Mouse (Mus musculus) hindbrain, embryonic 11.5 days (tissue): ENCODE data around the gene S100a2. TPM values are rescaled to one million over a fixed set of nuclear protein-coding genes. Genes with fewer than 3 reads are reported as not detected.

Source experiments
- ATAC-seq: fragments of 200-750 bp; cut with Nextera tagmentation; 2 replicates; pipeline ENCODE4 v1.8.0; 2017; ENCODE audit warnings: mild to moderate bottlenecking, moderate TSS enrichment, moderate library complexity; ENCODE audit not compliant: low FRiP score
- DNase-seq: peaks from one replicate; pipeline ENCODE4 v3.0.0-alpha.2; 2015; ENCODE audit warnings: low spot score
- H3K27ac ChIP-seq: fragments of 300-500 bp; sonication (generic); 2 replicates; pipeline ENCODE4 v1.5.1; 2014; ENCODE audit warnings: mild to moderate bottlenecking, low read depth, low read length
- H3K27me3 ChIP-seq: fragments of 300-500 bp; sonication (generic); 2 replicates; pipeline ENCODE4 v1.6.1; 2014; ENCODE audit warnings: mild to moderate bottlenecking, low read length, moderate library complexity, mixed read lengths; ENCODE audit not compliant: control insufficient read depth, insufficient read depth
- H3K36me3 ChIP-seq: fragments of 300-500 bp; sonication (generic); 2 replicates; pipeline ENCODE4 v1.6.1; 2014; ENCODE audit warnings: mild to moderate bottlenecking, low read length, moderate library complexity, mixed read lengths; ENCODE audit not compliant: control insufficient read depth, insufficient read depth
- H3K4me1 ChIP-seq: fragments of 300-500 bp; sonication (generic); replicated peaks from 2 replicates; pipeline ENCODE4 v1.6.1; 2014; ENCODE audit warnings: low read length, mixed read lengths; ENCODE audit not compliant: control insufficient read depth, insufficient read depth
- H3K4me2 ChIP-seq: fragments of 300-500 bp; sonication (generic); replicated peaks from 2 replicates; pipeline ENCODE4 v1.6.1; 2014; ENCODE audit warnings: mild to moderate bottlenecking, low read depth, low read length
- H3K4me3 ChIP-seq: fragments of 300-500 bp; sonication (generic); 2 replicates; pipeline ENCODE4 v1.5.1; 2014; ENCODE audit warnings: low read depth, low read length
- H3K9ac ChIP-seq: fragments of 300-500 bp; sonication (generic); 2 replicates; pipeline ENCODE4 v1.6.1; 2014; ENCODE audit warnings: low read depth, low read length
- H3K9me3 ChIP-seq: fragments of 300-500 bp; sonication (generic); 2 replicates; pipeline ENCODE4 v1.6.1; 2016; ENCODE audit warnings: low read length; ENCODE audit not compliant: control insufficient read depth
- WGBS: fragments of 180-500 bp; shearing (Covaris S2); extraction: QIAGEN DNeasy Blood & Tissue Kit; methylation state at CpG from one replicate; pipeline ENCODE4 v1.1.7; 2014; 5-methylcytosine and 5-hydroxymethylcytosine counted together
- polyA plus RNA-seq: library from polyadenylated mRNA; unstranded; fragments of >200 nt; fragmentation: Nextera tagmentation; extraction: Ambion mirVana; gene quantifications from 2 replicates; pipeline ENCODE4 v1.2.1, GENCODE M21; 2014

Gene S100a2
- polyA plus RNA-seq, 1 experiment from 2014 or later, result not detected

- DNase-seq, result no peak
These were observed 41.9 kb downstream of the S100a2 start for GRCm38 (mm10) chr3:90631984-90632383.

GRCm38 (mm10) chr3:90638511-90639275, 48.6 kb downstream of the S100a2 start:
- Histone ChIP-seq H3K4me3 (no peak overlapping the region), H3K27ac (no peak overlapping the region), H3K4me1 (no peaks in the 10 kb centered on the region), H3K9me3 (no peaks in the 10 kb centered on the region), H3K36me3 (no peaks in the 10 kb centered on the region), H3K4me2 (no peak overlapping the region), H3K27me3 (no peaks in the 10 kb centered on the region), H3K9ac (no peak overlapping the region)
- 78% methylated on average over 1 of the region's 1 CpGs for WGBS
- DNase-seq, result no peak
- no peak for ATAC-seq

More at GRCm38 (mm10) chr3:90631984-90632383, 41.9 kb downstream of the S100a2 start:
- no peak for ATAC-seq
- H3K4me1 ChIP-seq, result no peaks in the 10 kb centered on the region
- no peak overlapping the region for H3K4me2 ChIP-seq
- H3K9ac ChIP-seq, result no peak overlapping the region
- no peaks in the 10 kb centered on the region for H3K9me3 ChIP-seq
- no peaks in the 10 kb centered on the region for H3K27me3 ChIP-seq
- WGBS, result 82% methylated on average over 2 of the region's 2 CpGs
- H3K4me3 ChIP-seq, result no peak overlapping the region
- no peak overlapping the region for H3K27ac ChIP-seq
- no peaks in the 10 kb centered on the region for H3K36me3 ChIP-seq

GRCm38 (mm10) chr3:90639511-90640154, 49.6 kb downstream of the S100a2 start:
- no peaks in the 10 kb centered on the region for H3K9me3 ChIP-seq
- H3K9ac ChIP-seq, result no peak overlapping the region
- H3K36me3 ChIP-seq, result no peaks in the 10 kb centered on the region
- H3K27me3 ChIP-seq, result no peaks in the 10 kb centered on the region
- no peak overlapping the region for H3K27ac ChIP-seq
- no peak for ATAC-seq
- no peaks in the 10 kb centered on the region for H3K4me1 ChIP-seq
- no peak overlapping the region for H3K4me3 ChIP-seq
- DNase-seq, result peak; percentile 48
- no peak overlapping the region for H3K4me2 ChIP-seq
- WGBS, result 57% methylated on average over 7 of the region's 7 CpGs

GRCm38 (mm10) chr3:90640981-90641380, 50.9 kb downstream of the S100a2 start:
- 85% methylated on average over 7 of the region's 7 CpGs for WGBS
- Histone ChIP-seq H3K36me3 (no peaks in the 10 kb centered on the region), H3K4me3 (no peak overlapping the region), H3K4me2 (no peak overlapping the region), H3K27ac (no peak overlapping the region), H3K9me3 (no peaks in the 10 kb centered on the region), H3K27me3 (no peaks in the 10 kb centered on the region), H3K4me1 (no peaks in the 10 kb centered on the region), H3K9ac (no peak overlapping the region)
- DNase-seq, result no peak
- ATAC-seq, result no peak

Other genes starting within 250 kb of the S100a2 start
- gene Slc27a3, start 200.3 kb upstream of the S100a2 start, polyA plus RNA-seq, result 13.5 and 14.8 TPM in 2 replicates
- gene Ints3, start 156.6 kb upstream of the S100a2 start, polyA plus RNA-seq, result 34.2 and 34.7 TPM in 2 replicates
- 2.5 and 3.7 TPM in 2 replicates for gene Npr1, start 124.4 kb upstream of the S100a2 start, polyA plus RNA-seq
- 364 and 368 TPM in 2 replicates for gene Ilf2, start 114.1 kb upstream of the S100a2 start, polyA plus RNA-seq
- 72.3 and 77.9 TPM in 2 replicates for gene Snapin, start 99.2 kb upstream of the S100a2 start, polyA plus RNA-seq
- gene Chtop, start 80.7 kb upstream of the S100a2 start, polyA plus RNA-seq, result 138 and 143 TPM in 2 replicates
- 8.4 and 9.8 TPM in 2 replicates for gene S100a1, start 75.9 kb upstream of the S100a2 start, polyA plus RNA-seq
- 10.9 and 15.0 TPM in 2 replicates for gene S100a13, start 75.8 kb upstream of the S100a2 start, polyA plus RNA-seq
- not detected in 2 replicates for gene S100a14, start 63.4 kb upstream of the S100a2 start, polyA plus RNA-seq
- 57.0 and 59.8 TPM in 2 replicates for gene S100a16, start 53.0 kb upstream of the S100a2 start, polyA plus RNA-seq
- gene S100a3, start 29.7 kb upstream of the S100a2 start, polyA plus RNA-seq, result 0.39 TPM in 1 of 2 replicates, not detected in the other
- not detected in 2 replicates for gene Gm42674, start 11.7 kb downstream of the S100a2 start, polyA plus RNA-seq
- gene S100a4, start 13.5 kb downstream of the S100a2 start, polyA plus RNA-seq, result 0.91 and 1.4 TPM in 2 replicates
- gene S100a5, start 18.3 kb downstream of the S100a2 start, polyA plus RNA-seq, result not detected in 2 replicates
- gene S100a6, start 22.6 kb downstream of the S100a2 start, polyA plus RNA-seq, result 23.5 and 25.9 TPM in 2 replicates
- not detected in 2 replicates for gene S100a7a, start 63.8 kb downstream of the S100a2 start, polyA plus RNA-seq
- gene S100a8, start 78.7 kb downstream of the S100a2 start, polyA plus RNA-seq, result 2.8 and 4.2 TPM in 2 replicates
- gene S100a9, start 105.5 kb downstream of the S100a2 start, polyA plus RNA-seq, result 0.86 and 3.1 TPM in 2 replicates
- gene Pglyrp4, start 136.7 kb downstream of the S100a2 start, polyA plus RNA-seq, result not detected in 2 replicates
- not detected in 2 replicates for gene Gm5849, start 187.6 kb downstream of the S100a2 start, polyA plus RNA-seq